Mouse (Mus musculus) stomach, postnatal 0 days (tissue): Measurements from ENCODE around the gene Set.

Experiments
- CTCF ChIP-seq: IDR thresholded peaks from 2 replicates; pipeline ENCODE4 v1.5.1; 2016; ENCODE audit warnings: antibody characterized with exemption, low read depth, mild to moderate bottlenecking, moderate library complexity
- EP300 ChIP-seq: optimal IDR thresholded peaks from 2 replicates; pipeline ENCODE3; 2016; ENCODE audit warnings: antibody characterized with exemption

GRCm38 (mm10) chr2:30094208-30094588 lies 37.0 kb downstream of the Set start:
- TF ChIP-seq CTCF = no peak
- no peak for TF ChIP-seq EP300
